Mouse (Mus musculus) ovary, adult 10 weeks (tissue): ENCODE results near the gene Pim1. TPM values are rescaled to one million over a fixed set of nuclear protein-coding genes. Genes with fewer than 3 reads are reported as not detected.

Source experiments
- polyA plus RNA-seq: library from polyadenylated mRNA; stranded (reverse); fragments of 350-450 nt; fragmentation: Illumina TruSeq; extraction: RNeasy Lipid Tissue Mini Kit (QIAGEN cat#74804); gene quantifications from one replicate; pipeline ENCODE4 v1.2.3, GENCODE M21; 2014

The Pim1 gene
- polyA plus RNA-seq, result 17.8 TPM

GRCm38 (mm10) chr17:29490713-29491581, at the start of gene Pim1:
Pim1 (plus strand) TSS chr17:29490753.

Other genes starting within 250 kb of the Pim1 start
- gene Ppil1, start 226.6 kb upstream of the Pim1 start, polyA plus RNA-seq, result 15.3 TPM
- gene BC004004, start 222.0 kb upstream of the Pim1 start, polyA plus RNA-seq, result 60.0 TPM
- not detected for gene Pi16, start 173.1 kb upstream of the Pim1 start, polyA plus RNA-seq
- gene Mtch1, start 142.8 kb upstream of the Pim1 start, polyA plus RNA-seq, result 5.7 TPM
- not detected for gene Fgd2, start 129.8 kb upstream of the Pim1 start, polyA plus RNA-seq
- not detected for gene Gm17657, start 58.9 kb downstream of the Pim1 start, polyA plus RNA-seq
- gene Tbc1d22b, start 59.0 kb downstream of the Pim1 start, polyA plus RNA-seq, result 3.6 TPM
- gene Tmem217, start 61.6 kb downstream of the Pim1 start, polyA plus RNA-seq, result not detected
- gene Rnf8, start 124.0 kb downstream of the Pim1 start, polyA plus RNA-seq, result 18.9 TPM
- gene Gm28043, start 124.1 kb downstream of the Pim1 start, polyA plus RNA-seq, result 0.97 TPM
- gene Cmtr1, start 169.8 kb downstream of the Pim1 start, polyA plus RNA-seq, result 22.7 TPM
- gene Ccdc167, start 226.3 kb downstream of the Pim1 start, polyA plus RNA-seq, result 6.9 TPM